Mouse (Mus musculus) liver, embryonic 13.5 days (tissue): ENCODE measurements around the gene AC170998.1. TPM values are rescaled to one million over a fixed set of nuclear protein-coding genes. Genes with fewer than 3 reads are reported as not detected.

Experiments used
- polyA plus RNA-seq: library from polyadenylated mRNA; unstranded; fragments of >200 nt; fragmentation: Nextera tagmentation; extraction: Ambion mirVana; gene quantifications from 2 replicates; pipeline ENCODE4 v1.2.1, GENCODE M21; 2015

Gene AC170998.1
- polyA plus RNA-seq, 1 experiment from 2014 or later, result 1.2 TPM

Other genes starting within 250 kb of the AC170998.1 start
- gene Fkbp5, start 208.6 kb upstream of the AC170998.1 start, polyA plus RNA-seq, result 10.8 and 12.0 TPM in 2 replicates
- not detected in 2 replicates for gene Armc12, start 195.3 kb upstream of the AC170998.1 start, polyA plus RNA-seq
- gene Clpsl2, start 176.7 kb upstream of the AC170998.1 start, polyA plus RNA-seq, result not detected in 2 replicates
- gene Clps, start 165.3 kb upstream of the AC170998.1 start, polyA plus RNA-seq, result 3.2 and 3.4 TPM in 2 replicates
- gene Lhfpl5, start 150.4 kb upstream of the AC170998.1 start, polyA plus RNA-seq, result 0.17 TPM in 1 of 2 replicates, not detected in the other
- 54.3 and 57.7 TPM in 2 replicates for gene Srpk1, start 103.4 kb upstream of the AC170998.1 start, polyA plus RNA-seq
- gene Slc26a8, start 35.9 kb upstream of the AC170998.1 start, polyA plus RNA-seq, result 0.09 and 0.20 TPM in 2 replicates
- 30.8 and 32.5 TPM in 2 replicates for gene Mapk14, start 34.8 kb upstream of the AC170998.1 start, polyA plus RNA-seq
- 1.7 and 2.2 TPM in 2 replicates for gene Mapk13, start 43.2 kb downstream of the AC170998.1 start, polyA plus RNA-seq
- gene Brpf3, start 75.0 kb downstream of the AC170998.1 start, polyA plus RNA-seq, result 61.8 and 69.9 TPM in 2 replicates
- not detected in 2 replicates for gene Pnpla1, start 132.3 kb downstream of the AC170998.1 start, polyA plus RNA-seq
- 0.08 and 0.15 TPM in 2 replicates for gene 4930539E08Rik, start 189.2 kb downstream of the AC170998.1 start, polyA plus RNA-seq
- gene Pxt1, start 217.8 kb downstream of the AC170998.1 start, polyA plus RNA-seq, result 0.45 and 0.46 TPM in 2 replicates
- gene Kctd20, start 225.9 kb downstream of the AC170998.1 start, polyA plus RNA-seq, result 65.8 and 78.6 TPM in 2 replicates